Mouse (Mus musculus) hindbrain, embryonic 14.5 days (tissue): ENCODE results near the gene Fosl1. TPM values are rescaled to one million over a fixed set of nuclear protein-coding genes. Genes with fewer than 3 reads are reported as not detected.

Experiments used
- ATAC-seq: fragments of 200-750 bp; cut with Nextera tagmentation; 2 replicates; pipeline ENCODE4 v1.8.0; 2017; ENCODE audit warnings: moderate number of reproducible peaks, mild to moderate bottlenecking, moderate TSS enrichment, moderate library complexity; ENCODE audit not compliant: low FRiP score
- DNase-seq: peaks from one replicate; pipeline ENCODE4 v3.0.0-alpha.2; 2015; ENCODE audit warnings: low spot score
- H3K27ac ChIP-seq: fragments of 300-500 bp; sonication (generic); 2 replicates; pipeline ENCODE4 v1.5.1; 2014; ENCODE audit warnings: mild to moderate bottlenecking, moderate library complexity
- H3K27me3 ChIP-seq: fragments of 300-500 bp; sonication (generic); 2 replicates; pipeline ENCODE4 v1.6.1; 2014; ENCODE audit warnings: mild to moderate bottlenecking, low read length, mixed read lengths; ENCODE audit not compliant: control insufficient read depth, insufficient read depth
- H3K36me3 ChIP-seq: fragments of 300-500 bp; sonication (generic); replicated peaks from 2 replicates; pipeline ENCODE4 v1.6.1; 2014; ENCODE audit not compliant: control insufficient read depth, insufficient read depth
- H3K4me1 ChIP-seq: fragments of 300-500 bp; sonication (generic); replicated peaks from 2 replicates; pipeline ENCODE4 v1.6.1; 2014; ENCODE audit warnings: antibody characterized with exemption, low read length, mixed read lengths; ENCODE audit not compliant: control insufficient read depth, insufficient read depth
- H3K4me2 ChIP-seq: fragments of 300-500 bp; sonication (generic); replicated peaks from 2 replicates; pipeline ENCODE4 v1.6.1; 2014; ENCODE audit warnings: mild to moderate bottlenecking, moderate library complexity
- H3K4me3 ChIP-seq: fragments of 300-500 bp; sonication (generic); replicated peaks from 2 replicates; pipeline ENCODE4 v1.5.1; 2014; ENCODE audit warnings: mild to moderate bottlenecking, low read length
- H3K9ac ChIP-seq: fragments of 300-500 bp; sonication (generic); 2 replicates; pipeline ENCODE4 v1.6.1; 2014
- H3K9me3 ChIP-seq: fragments of 300-500 bp; sonication (generic); 2 replicates; pipeline ENCODE4 v1.6.1; 2016; ENCODE audit warnings: low read length; ENCODE audit not compliant: control insufficient read depth
- WGBS: fragments of 180-500 bp; shearing (Covaris S2); extraction: QIAGEN DNeasy Blood & Tissue Kit; methylation state at CpG from one replicate; pipeline ENCODE4 v1.1.7; 2014; 5-methylcytosine and 5-hydroxymethylcytosine counted together
- polyA plus RNA-seq: library from polyadenylated mRNA; unstranded; fragments of >200 nt; fragmentation: Nextera tagmentation; extraction: Ambion mirVana; gene quantifications from 2 replicates; pipeline ENCODE4 v1.2.1, GENCODE M21; 2014

The Fosl1 gene
- polyA plus RNA-seq, 1 experiment from 2014 or later, result not detected

GRCm38 (mm10) chr19:5422895-5423443 lies 24.4 kb upstream of the Fosl1 start:
- H3K9me3 ChIP-seq, result no peaks in the 10 kb centered on the region
- H3K4me1 ChIP-seq, result peaks cover 24% of the 10 kb centered on the region
- H3K4me3 ChIP-seq, result peak overlapping the region; percentile 79
- 67% methylated on average over 9 of the region's 9 CpGs for WGBS
- DNase-seq (no peak), ATAC-seq (no peak)
- H3K4me2 ChIP-seq, result peak overlapping the region; percentile 76
- H3K27me3 ChIP-seq, result no peaks in the 10 kb centered on the region
- H3K36me3 ChIP-seq, result peaks cover 53% of the 10 kb centered on the region
- H3K9ac ChIP-seq, result peak overlapping the region; percentile 94
- no peak overlapping the region for H3K27ac ChIP-seq

GRCm38 (mm10) chr19:5423561-5423960 lies 23.8 kb upstream of the Fosl1 start:
- no peak for DNase-seq
- Histone ChIP-seq H3K27me3 (no peaks in the 10 kb centered on the region), H3K27ac (peak overlapping the region; percentile 94; the same call in 1 of the 2 replicates), H3K4me2 (peak overlapping the region; percentile 76), H3K4me3 (peak overlapping the region; percentile 79), H3K9me3 (no peaks in the 10 kb centered on the region), H3K4me1 (peaks cover 24% of the 10 kb centered on the region), H3K36me3 (peaks cover 57% of the 10 kb centered on the region), H3K9ac (peak overlapping the region; percentile 94)
- ATAC-seq, result no peak
- WGBS, result 67% methylated on average over 12 of the region's 12 CpGs

GRCm38 (mm10) chr19:5424092-5424781 lies 23.1 kb upstream of the Fosl1 start:
- no peaks in the 10 kb centered on the region for H3K27me3 ChIP-seq
- peak overlapping the region; percentile 94 for H3K27ac ChIP-seq
- ATAC-seq (peak; percentile 47; the same call in 1 of the 2 replicates), DNase-seq (no peak)
- peaks cover 58% of the 10 kb centered on the region for H3K36me3 ChIP-seq
- peaks cover 24% of the 10 kb centered on the region for H3K4me1 ChIP-seq
- 1% methylated on average over 45 of the region's 48 CpGs for WGBS
- peak overlapping the region; percentile 76 for H3K4me2 ChIP-seq
- peak overlapping the region; percentile 79 for H3K4me3 ChIP-seq
- no peaks in the 10 kb centered on the region for H3K9me3 ChIP-seq
- H3K9ac ChIP-seq, result peak overlapping the region; percentile 94

GRCm38 (mm10) chr19:5424782-5425741 lies 22.3 kb upstream of the Fosl1 start, which contains the start of the genes Drap1 and AI837181:
Drap1 (minus strand) TSS chr19:5424979.
AI837181 (plus strand) TSS chr19:5425144.
- no peaks in the 10 kb centered on the region for H3K9me3 ChIP-seq
- H3K36me3 ChIP-seq, result peaks cover 50% of the 10 kb centered on the region
- H3K4me3 ChIP-seq, result peak within 1 kb of the TSS; percentile 79
- DNase-seq (peak; percentile 96), ATAC-seq (peak; percentile 93)
- H3K27ac ChIP-seq, result peak within 1 kb of the TSS; percentile 94
- peak within 1 kb of the TSS; percentile 94 for H3K9ac ChIP-seq
- no peaks in the 10 kb centered on the region for H3K27me3 ChIP-seq
- peak within 1 kb of the TSS; percentile 90 for H3K4me2 ChIP-seq
- under 1% methylated on average over 82 of the region's 87 CpGs for WGBS
- peaks cover 24% of the 10 kb centered on the region for H3K4me1 ChIP-seq

- no peak for DNase-seq
These were observed 21.3 kb upstream of the Fosl1 start for GRCm38 (mm10) chr19:5425906-5426565.

GRCm38 (mm10) chr19:5426640-5427290 lies 20.6 kb upstream of the Fosl1 start:
- WGBS, result 95% methylated on average over 13 of the region's 13 CpGs
- Histone ChIP-seq H3K9me3 (no peaks in the 10 kb centered on the region), H3K27me3 (no peaks in the 10 kb centered on the region), H3K27ac (no peak overlapping the region), H3K4me1 (peaks cover 24% of the 10 kb centered on the region), H3K4me2 (peak overlapping the region; percentile 90), H3K4me3 (no peak overlapping the region), H3K36me3 (peaks cover 33% of the 10 kb centered on the region), H3K9ac (no peak overlapping the region)
- no peak for DNase-seq
- ATAC-seq, result no peak

More at GRCm38 (mm10) chr19:5425906-5426565, 21.3 kb upstream of the Fosl1 start:
- Histone ChIP-seq H3K4me1 (peaks cover 24% of the 10 kb centered on the region), H3K9ac (peak overlapping the region; percentile 94), H3K4me3 (peak overlapping the region; percentile 79), H3K4me2 (peak overlapping the region; percentile 90), H3K36me3 (peaks cover 40% of the 10 kb centered on the region), H3K9me3 (no peaks in the 10 kb centered on the region), H3K27me3 (no peaks in the 10 kb centered on the region), H3K27ac (peak overlapping the region; percentile 94; the same call in 1 of the 2 replicates)
- 94% methylated on average over 18 of the region's 18 CpGs for WGBS
- ATAC-seq, result no peak

GRCm38 (mm10) chr19:5428083-5428482 lies 19.3 kb upstream of the Fosl1 start:
- H3K4me2 ChIP-seq, result no peak overlapping the region
- H3K27me3 ChIP-seq, result no peaks in the 10 kb centered on the region
- peaks cover 25% of the 10 kb centered on the region for H3K36me3 ChIP-seq
- no peaks in the 10 kb centered on the region for H3K9me3 ChIP-seq
- no peak for ATAC-seq
- peaks cover 20% of the 10 kb centered on the region for H3K4me1 ChIP-seq
- H3K4me3 ChIP-seq, result no peak overlapping the region
- H3K27ac ChIP-seq, result no peak overlapping the region
- no peak overlapping the region for H3K9ac ChIP-seq
- 96% methylated on average over 2 of the region's 2 CpGs for WGBS
- DNase-seq, result peak; percentile 46

- Histone ChIP-seq H3K36me3 (peaks cover 25% of the 10 kb centered on the region), H3K4me3 (no peak overlapping the region), H3K4me2 (no peak overlapping the region), H3K27me3 (no peaks in the 10 kb centered on the region), H3K27ac (no peak overlapping the region), H3K9ac (no peak overlapping the region), H3K4me1 (peaks cover 18% of the 10 kb centered on the region), H3K9me3 (no peaks in the 10 kb centered on the region)
- 87% methylated on average over 4 of the region's 4 CpGs for WGBS
- DNase-seq (no peak), ATAC-seq (no peak)
These were observed 18.1 kb upstream of the Fosl1 start for GRCm38 (mm10) chr19:5429219-5429618.
